Mouse (Mus musculus) small intestine, adult 2 months (tissue): ENCODE results near the gene Trmt1.

ENCODE experiments used
- CTCF ChIP-seq: fragments of 200-500 bp; IDR thresholded peaks from 2 replicates; pipeline ENCODE4 v1.5.1; 2012; ENCODE audit warnings: low read depth, mild to moderate bottlenecking, control low read depth, inconsistent platforms, low read length, moderate library complexity, mixed read lengths; ENCODE audit not compliant: insufficient replicate concordance, insufficient read length; ENCODE audit errors: extremely low read depth
- POLR2A ChIP-seq: fragments of 200-500 bp; IDR thresholded peaks from 2 replicates; pipeline ENCODE4 v1.6.1; 2012; ENCODE audit warnings: low read depth, mild to moderate bottlenecking, control low read depth, inconsistent platforms, low read length, moderate library complexity

GRCm38 (mm10) chr8:84738715-84739400 is 52.8 kb downstream of the Trmt1 start:
- TF ChIP-seq POLR2A (no peak), CTCF (no peak)
